Mouse (Mus musculus) spleen, adult 12 weeks (tissue): ENCODE measurements around the gene Rgs3.

Experiments
- DNase-seq: peaks from one replicate; pipeline ENCODE4 v3.0.0; 2022; ENCODE audit warnings: low spot score

Gene Rgs3

GRCm38 (mm10) chr4:62629461-62629860 lies 69.8 kb downstream of the Rgs3 start:
- DNase-seq, result no peak

GRCm38 (mm10) chr4:62629905-62630304 lies 70.3 kb downstream of the Rgs3 start:
- peak; percentile 23 for DNase-seq

- DNase-seq, result no peak
Observed at GRCm38 (mm10) chr4:62633243-62633642, 73.6 kb downstream of the Rgs3 start.

GRCm38 (mm10) chr4:62634054-62634591 lies 74.5 kb downstream of the Rgs3 start:
- peak; percentile 2 for DNase-seq

- DNase-seq, result no peak
Observed at GRCm38 (mm10) chr4:62634840-62635239, 75.2 kb downstream of the Rgs3 start.

GRCm38 (mm10) chr4:62636047-62636446 lies 76.4 kb downstream of the Rgs3 start:
- DNase-seq, result no peak

- no peak for DNase-seq
Observed at GRCm38 (mm10) chr4:62637856-62638604, 78.4 kb downstream of the Rgs3 start.

- no peak for DNase-seq
Observed at GRCm38 (mm10) chr4:62640496-62641229, 81.0 kb downstream of the Rgs3 start.

GRCm38 (mm10) chr4:62641230-62641589 lies 81.6 kb downstream of the Rgs3 start:
- DNase-seq, result no peak

GRCm38 (mm10) chr4:62641656-62642055 lies 82.0 kb downstream of the Rgs3 start:
- DNase-seq, result no peak

- no peak for DNase-seq
Observed at GRCm38 (mm10) chr4:62643401-62643800, 83.8 kb downstream of the Rgs3 start.

GRCm38 (mm10) chr4:62644031-62644793 lies 84.6 kb downstream of the Rgs3 start:
- no peak for DNase-seq

- DNase-seq, result no peak
Observed at GRCm38 (mm10) chr4:62646556-62647248, 87.1 kb downstream of the Rgs3 start.

GRCm38 (mm10) chr4:62648848-62649247 lies 89.2 kb downstream of the Rgs3 start:
- no peak for DNase-seq

- no peak for DNase-seq
Observed at GRCm38 (mm10) chr4:62649536-62650230, 90.0 kb downstream of the Rgs3 start.

- DNase-seq, result no peak
Observed at GRCm38 (mm10) chr4:62651179-62651760, 91.6 kb downstream of the Rgs3 start.

- no peak for DNase-seq
Observed at GRCm38 (mm10) chr4:62652215-62652614, 92.6 kb downstream of the Rgs3 start.

GRCm38 (mm10) chr4:62652921-62653757 lies 93.5 kb downstream of the Rgs3 start:
- DNase-seq, result no peak

GRCm38 (mm10) chr4:62653922-62654661 lies 94.4 kb downstream of the Rgs3 start:
- DNase-seq, result no peak
